8 mouse cellular contexts compared by ENCODE assay signal in genomic region chr9:6169038-6169431, GRCm38 (mm10). TPM values are rescaled to one million over a fixed set of nuclear protein-coding genes. Genes with fewer than 3 reads are reported as not detected.
A peak's percentile ranks its signal among the peaks of the same experiment; 100 is the strongest.
DNase-seq lines count a peak whose midpoint lies in the region; ATAC-seq lines count a peak whose summit lies in the region.

No protein-coding gene starts in this region.

- no peak overlapping the region for H3K27ac ChIP-seq in forebrain, embryonic 13.5 days
- H3K27ac ChIP-seq in intestine, embryonic 16.5 days (ENCODE audit: low read length) = no peak overlapping the region

- H3K27me3 ChIP-seq in forebrain, embryonic 13.5 days = no peaks in the 10 kb centered on the region
- H3K27me3 ChIP-seq in intestine, embryonic 16.5 days (replicated peaks; ENCODE audit: control insufficient read depth, insufficient read depth, low read length) = no peaks in the 10 kb centered on the region

- H3K36me3 ChIP-seq in forebrain, embryonic 13.5 days (ENCODE audit: poor library complexity, severe bottlenecking) = no peaks in the 10 kb centered on the region
- H3K36me3 ChIP-seq in intestine, embryonic 16.5 days (ENCODE audit: control insufficient read depth, insufficient read depth, low read length) = no peaks in the 10 kb centered on the region

- peak; percentile 52 for DNase-seq in adrenal gland, adult 2 months
- no peak for DNase-seq in adrenal gland, adult 18-20 months (ENCODE audit: low spot score in 2 of 2)
- DNase-seq in ovary, postnatal 10 days (ENCODE audit: low spot score) = no peak
- no peak for DNase-seq in thymus, adult 18-20 months
- DNase-seq in cerebellum, postnatal 4 days (ENCODE audit: low spot score in 2 of 2) = no peak

- peak overlapping the region; percentile 43 for H3K4me3 ChIP-seq in forebrain, embryonic 13.5 days
- peak overlapping the region; percentile 56 for H3K4me3 ChIP-seq in intestine, embryonic 16.5 days (ENCODE audit: low read length)

- 60% methylated on average over 3 of the region's 3 CpGs for WGBS in forebrain, embryonic 13.5 days
- 41% methylated on average over 3 of the region's 3 CpGs for WGBS in intestine, embryonic 16.5 days

- H3K9me3 ChIP-seq in forebrain, embryonic 13.5 days (replicated peaks) = no peaks in the 10 kb centered on the region
- no peaks in the 10 kb centered on the region for H3K9me3 ChIP-seq in intestine, embryonic 16.5 days (ENCODE audit: control insufficient read depth, low read length)

- H3K4me2 ChIP-seq in forebrain, embryonic 13.5 days = peak overlapping the region; percentile 79
- H3K4me2 ChIP-seq in intestine, embryonic 16.5 days (ENCODE audit: low read depth, low read length) = peak overlapping the region; percentile 72

- peaks cover 11% of the 10 kb centered on the region; the same call in 1 of the 2 replicates for H3K4me1 ChIP-seq in forebrain, embryonic 13.5 days
- peaks cover 4% of the 10 kb centered on the region; the same call in 1 of the 2 replicates for H3K4me1 ChIP-seq in intestine, embryonic 16.5 days (ENCODE audit: control insufficient read depth, insufficient read depth, low read length)

- peak; percentile 50; the same call in 1 of the 2 replicates for ATAC-seq in forebrain, embryonic 13.5 days
- ATAC-seq in intestine, embryonic 16.5 days = peak; percentile 69
- ATAC-seq in megakaryocyte progenitor cell, adult 5-6 weeks (replicated peaks; ENCODE audit: poor library complexity) = peak; percentile 74

- no peak overlapping the region for H3K9ac ChIP-seq in forebrain, embryonic 13.5 days
- peak overlapping the region; percentile 70; the same call in 1 of the 2 replicates for H3K9ac ChIP-seq in intestine, embryonic 16.5 days (ENCODE audit: low read depth, low read length)

RNA-seq across cellular contexts. Expression of gene Pdgfd, which starts 0.7 kb away (rescaled TPM):
- 10 to 100 TPM; 19.9 to 44.0 TPM for total RNA-seq in adrenal gland, adult 2 months (2021)
- polyA plus RNA-seq in adrenal gland, adult 2 months (2012; rRNA removed) = 5.9 and 10.1 TPM in 2 replicates
- 10 to 100 TPM; 21.6 to 47.8 TPM for total RNA-seq in adrenal gland, adult 18-20 months (2021)
- 0.81 and 1.6 TPM in 2 replicates for polyA plus RNA-seq in forebrain, embryonic 13.5 days (2015; fragmentation: Nextera tagmentation; extraction: Ambion mirVana)
- 7.0 and 8.0 TPM in 2 replicates for polyA plus RNA-seq in intestine, embryonic 16.5 days (2015; fragmentation: Nextera tagmentation; extraction: Ambion mirVana)
- total RNA-seq in megakaryocyte progenitor cell, adult 5-6 weeks (2015) = 0.59 and 0.91 TPM in 2 replicates
- total RNA-seq in megakaryocyte progenitor cell, adult 5-6 weeks (2017) = 0.12 and 1.1 TPM in 2 replicates

Comparison
In these comparisons a context has a peak if more than half of its experiments do, and no peak if none do; other contexts are left out.
1. RNA of gene Pdgfd, which starts 0.7 kb away (total RNA-seq): 21.6 to 47.8 TPM in adrenal gland, adult 18-20 months and 19.9 to 44.0 TPM in adrenal gland, adult 2 months; 0.12 to 1.1 TPM in megakaryocyte progenitor cell, adult 5-6 weeks; every median in the first group is over 10 times any median in the second.
2. Peak in every context shown above with its lines, with median percentiles within 50 percentile points of each other: ATAC-seq.